Mouse (Mus musculus): ENCODE data around the gene Ldhc.

DNA sequence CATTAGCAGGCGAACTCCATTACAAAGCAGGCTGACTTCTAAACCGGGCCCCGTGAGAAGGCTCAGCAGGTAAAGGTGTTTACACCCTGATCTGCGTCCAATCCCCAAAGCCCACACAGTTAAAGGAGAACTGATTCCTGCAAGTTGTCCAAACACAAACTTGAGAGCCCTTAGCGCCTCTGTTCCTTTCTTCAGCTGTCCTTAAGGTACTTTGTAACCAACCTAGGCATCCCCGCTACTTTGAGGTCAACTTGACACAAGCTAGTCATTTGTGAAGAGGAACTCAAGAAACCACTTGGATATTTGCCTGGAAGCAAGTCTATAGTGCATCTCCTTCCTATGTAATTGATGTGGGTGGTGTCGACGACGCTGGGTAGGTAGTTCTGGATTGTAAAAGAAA is 3.6 kb upstream of the Ldhc start:
- TF ChIP-seq CTCF (IDR thresholded peaks at IDR 0.05; ENCODE audit: low read depth) = no peak
- no peak for TF ChIP-seq EP300 (IDR thresholded peaks at IDR 0.05; ENCODE audit: low read depth)
